Mouse (Mus musculus) stomach, postnatal 0 days (tissue): ENCODE measurements at regions not wholly inside any gene's neighbourhood (a gene's known extent, or its start where the extent isn't known, plus 50 kb on each side); places are given as distances from the start of the nearest gene placed in this dataset.

Experiments used
- ATAC-seq: fragments of 200-750 bp; cut with Nextera tagmentation; 2 replicates; pipeline ENCODE4 v1.8.0; 2017; ENCODE audit not compliant: low FRiP score, low TSS enrichment
- DNase-seq: peaks from one replicate; pipeline ENCODE4 v3.0.0-alpha.2; 2016; ENCODE audit warnings: low spot score
- H3K27ac ChIP-seq: fragments of 300-500 bp; sonication (generic); replicated peaks from 2 replicates; pipeline ENCODE4 v1.5.1; 2014; ENCODE audit warnings: mild to moderate bottlenecking, control low read depth
- H3K27me3 ChIP-seq: fragments of 300-500 bp; sonication (generic); 2 replicates; pipeline ENCODE4 v1.6.1; 2014; ENCODE audit warnings: low read length; ENCODE audit not compliant: control insufficient read depth, insufficient read depth
- H3K36me3 ChIP-seq: fragments of 300-500 bp; sonication (generic); 2 replicates; pipeline ENCODE4 v1.6.1; 2014; ENCODE audit warnings: low read length, mixed read lengths; ENCODE audit not compliant: control insufficient read depth, insufficient read depth
- H3K4me1 ChIP-seq: fragments of 300-500 bp; sonication (generic); replicated peaks from 2 replicates; pipeline ENCODE4 v1.6.1; 2014; ENCODE audit warnings: antibody characterized with exemption; ENCODE audit not compliant: control insufficient read depth, insufficient read depth
- H3K4me2 ChIP-seq: fragments of 300-500 bp; sonication (generic); replicated peaks from 2 replicates; pipeline ENCODE4 v1.6.1; 2014; ENCODE audit warnings: low read depth, mild to moderate bottlenecking, control low read depth, moderate library complexity
- H3K4me3 ChIP-seq: fragments of 300-500 bp; sonication (generic); 2 replicates; pipeline ENCODE4 v1.5.1; 2014; ENCODE audit warnings: low read depth, low read length, control low read depth
- H3K9ac ChIP-seq: fragments of 300-500 bp; sonication (generic); 2 replicates; pipeline ENCODE4 v1.6.1; 2014; ENCODE audit warnings: mild to moderate bottlenecking, low read length, control low read depth, mixed read lengths
- H3K9me3 ChIP-seq: fragments of 300-500 bp; sonication (generic); 2 replicates; pipeline ENCODE4 v1.6.1; 2016; ENCODE audit warnings: low read length; ENCODE audit not compliant: control insufficient read depth
- CTCF ChIP-seq: IDR thresholded peaks from 2 replicates; pipeline ENCODE4 v1.5.1; 2016; ENCODE audit warnings: antibody characterized with exemption, low read depth, mild to moderate bottlenecking, moderate library complexity
- EP300 ChIP-seq: optimal IDR thresholded peaks from 2 replicates; pipeline ENCODE3; 2016; ENCODE audit warnings: antibody characterized with exemption
- WGBS: fragments of 180-500 bp; shearing (Covaris S2); extraction: QIAGEN DNeasy Blood & Tissue Kit; methylation state at CpG from one replicate; pipeline ENCODE4 v1.1.7; 2014; 5-methylcytosine and 5-hydroxymethylcytosine counted together

GRCm38 (mm10) chr5:119080747-119081146 is 520.3 kb downstream of the Med13l start:
- no peaks in the 10 kb centered on the region for H3K27me3 ChIP-seq
- H3K4me2 ChIP-seq, result no peak overlapping the region
- ATAC-seq (no peak), DNase-seq (no peak)
- H3K9me3 ChIP-seq, result no peaks in the 10 kb centered on the region
- H3K4me1 ChIP-seq, result no peaks in the 10 kb centered on the region
- H3K27ac ChIP-seq, result no peak overlapping the region
- TF ChIP-seq EP300 (no peak), CTCF (no peak)
- no peak overlapping the region for H3K9ac ChIP-seq
- WGBS, result 86% methylated on average over 5 of the region's 5 CpGs
- no peak overlapping the region for H3K4me3 ChIP-seq
- H3K36me3 ChIP-seq, result no peaks in the 10 kb centered on the region

- TF ChIP-seq CTCF, result no peak
- no peak for TF ChIP-seq EP300
- H3K36me3 ChIP-seq, result no peaks in the 10 kb centered on the region
- no peak overlapping the region for H3K4me2 ChIP-seq
- H3K9me3 ChIP-seq, result no peaks in the 10 kb centered on the region
- ATAC-seq (no peak), DNase-seq (no peak)
- H3K9ac ChIP-seq, result no peak overlapping the region
- H3K4me1 ChIP-seq, result no peaks in the 10 kb centered on the region
- WGBS, result 48% methylated on average over 15 of the region's 15 CpGs
- no peak overlapping the region for H3K27ac ChIP-seq
- H3K4me3 ChIP-seq, result no peak overlapping the region
- H3K27me3 ChIP-seq, result no peaks in the 10 kb centered on the region
Observed at GRCm38 (mm10) chr5:119082895-119083294, 522.4 kb downstream of the Med13l start.

- Histone ChIP-seq H3K36me3 (no peaks in the 10 kb centered on the region), H3K4me1 (no peaks in the 10 kb centered on the region), H3K9ac (no peak overlapping the region), H3K4me3 (no peak overlapping the region), H3K9me3 (no peaks in the 10 kb centered on the region), H3K4me2 (peak overlapping the region; percentile 40), H3K27ac (no peak overlapping the region), H3K27me3 (no peaks in the 10 kb centered on the region)
- DNase-seq, result no peak
- TF ChIP-seq EP300 (no peak), CTCF (no peak)
- 5% methylated on average over 17 of the region's 17 CpGs for WGBS
- ATAC-seq, result no peak
Observed at GRCm38 (mm10) chr5:119097576-119098193, 537.2 kb downstream of the Med13l start.

GRCm38 (mm10) chr5:119099817-119100216 is 539.3 kb downstream of the Med13l start:
- H3K4me2 ChIP-seq, result no peak overlapping the region
- TF ChIP-seq EP300 (no peak), CTCF (no peak)
- no peaks in the 10 kb centered on the region for H3K9me3 ChIP-seq
- no peak overlapping the region for H3K27ac ChIP-seq
- no peaks in the 10 kb centered on the region for H3K4me1 ChIP-seq
- DNase-seq (no peak), ATAC-seq (no peak)
- no peak overlapping the region for H3K4me3 ChIP-seq
- H3K9ac ChIP-seq, result no peak overlapping the region
- 58% methylated on average over 6 of the region's 6 CpGs for WGBS
- H3K36me3 ChIP-seq, result no peaks in the 10 kb centered on the region
- no peaks in the 10 kb centered on the region for H3K27me3 ChIP-seq

GRCm38 (mm10) chr5:119103503-119103902 is 543.0 kb downstream of the Med13l start:
- Histone ChIP-seq H3K4me2 (no peak overlapping the region), H3K4me3 (no peak overlapping the region), H3K36me3 (no peaks in the 10 kb centered on the region), H3K4me1 (no peaks in the 10 kb centered on the region), H3K27ac (no peak overlapping the region), H3K9me3 (no peaks in the 10 kb centered on the region), H3K27me3 (no peaks in the 10 kb centered on the region), H3K9ac (no peak overlapping the region)
- TF ChIP-seq EP300 (no peak), CTCF (peak; percentile 53)
- 35% methylated on average over 1 of the region's 1 CpGs for WGBS
- no peak for DNase-seq
- no peak for ATAC-seq

GRCm38 (mm10) chr5:119107898-119108297 is 547.4 kb downstream of the Med13l start:
- no peak overlapping the region for H3K4me2 ChIP-seq
- no peak for DNase-seq
- WGBS, result 64% methylated on average over 4 of the region's 4 CpGs
- H3K4me3 ChIP-seq, result no peak overlapping the region
- ATAC-seq, result no peak
- H3K36me3 ChIP-seq, result no peaks in the 10 kb centered on the region
- no peaks in the 10 kb centered on the region for H3K4me1 ChIP-seq
- H3K9ac ChIP-seq, result no peak overlapping the region
- no peak overlapping the region for H3K27ac ChIP-seq
- no peak for TF ChIP-seq EP300
- TF ChIP-seq CTCF, result no peak
- H3K9me3 ChIP-seq, result no peaks in the 10 kb centered on the region
- no peaks in the 10 kb centered on the region for H3K27me3 ChIP-seq
